Mouse (Mus musculus): ENCODE results near the gene Slc27a1.

Gene Slc27a1

DNA sequence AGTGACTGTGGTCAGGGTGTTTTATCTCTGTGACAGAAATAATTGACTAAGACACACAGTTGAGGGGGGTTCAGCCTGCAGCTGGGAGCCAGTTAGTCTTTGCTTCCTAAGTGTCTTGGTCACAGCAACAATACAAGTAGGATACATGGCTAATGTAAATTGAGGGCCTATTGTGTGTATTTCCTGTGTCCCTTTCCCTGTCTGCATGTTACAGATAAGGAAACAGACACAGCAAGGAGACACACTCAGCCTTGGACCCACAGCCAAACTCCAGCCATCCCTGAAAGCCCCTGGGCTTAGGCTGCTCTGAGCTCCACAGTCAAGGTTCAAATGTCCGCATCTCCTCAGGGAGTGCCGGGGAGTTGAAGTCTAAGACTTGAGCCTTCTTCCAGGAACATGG is 14.0 kb upstream of the Slc27a1 start:
- DNase-seq (ENCODE audit: inconsistent age in 2 of 2, low spot score in 1 of 2): no peak

DNA sequence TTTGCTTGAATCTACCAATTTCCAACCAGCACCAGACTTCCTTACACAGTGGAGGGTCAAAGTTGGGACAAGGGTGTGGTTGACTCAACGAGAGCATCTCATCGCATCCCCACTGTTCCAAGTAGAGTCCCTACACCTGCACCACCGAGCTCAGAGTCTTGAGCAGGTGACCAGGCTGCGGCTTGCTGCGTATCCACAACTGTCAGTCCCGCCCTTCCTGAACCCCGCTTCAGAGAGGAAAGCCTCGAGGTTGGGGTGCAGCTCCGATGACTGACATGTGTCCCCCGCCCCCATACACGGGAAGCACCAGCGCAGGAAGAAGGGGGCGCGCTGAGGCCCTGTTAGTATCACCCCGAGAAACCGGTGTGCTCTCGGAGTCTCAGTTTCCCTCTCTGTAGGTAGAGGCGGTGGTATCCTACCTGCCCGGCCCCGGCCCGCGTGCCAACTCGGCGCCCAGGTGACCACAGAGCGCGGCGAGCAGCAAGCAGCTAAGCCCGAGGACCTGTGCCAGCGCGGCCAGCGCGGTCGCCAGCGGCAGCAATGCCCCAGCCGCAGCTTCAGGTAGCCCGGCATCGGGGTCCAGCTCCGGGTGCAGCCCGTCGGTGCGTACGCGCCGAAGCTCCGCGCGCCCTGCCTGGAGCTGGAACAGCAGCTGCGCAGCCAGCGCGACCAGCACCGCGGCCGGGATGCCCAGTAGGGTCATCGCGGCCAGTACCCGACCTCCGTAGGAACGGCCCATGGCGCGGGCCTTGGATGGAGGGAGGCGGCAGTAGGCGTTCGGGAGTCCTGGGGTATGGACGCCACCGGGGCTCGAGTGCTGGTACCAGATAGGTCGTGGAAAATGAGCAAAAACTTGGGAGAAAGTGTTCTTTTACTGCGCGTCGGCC is 10.4 kb upstream of the Slc27a1 start, which contains the start of gene Tmem221:
Gene Tmem221, minus strand, starts transcription at position 801 of the 887 bp plus-strand sequence.
- DNase-seq (ENCODE audit: inconsistent age in 2 of 2, low spot score in 1 of 2): peak in 1 of 2 experiments; percentile 49

DNA sequence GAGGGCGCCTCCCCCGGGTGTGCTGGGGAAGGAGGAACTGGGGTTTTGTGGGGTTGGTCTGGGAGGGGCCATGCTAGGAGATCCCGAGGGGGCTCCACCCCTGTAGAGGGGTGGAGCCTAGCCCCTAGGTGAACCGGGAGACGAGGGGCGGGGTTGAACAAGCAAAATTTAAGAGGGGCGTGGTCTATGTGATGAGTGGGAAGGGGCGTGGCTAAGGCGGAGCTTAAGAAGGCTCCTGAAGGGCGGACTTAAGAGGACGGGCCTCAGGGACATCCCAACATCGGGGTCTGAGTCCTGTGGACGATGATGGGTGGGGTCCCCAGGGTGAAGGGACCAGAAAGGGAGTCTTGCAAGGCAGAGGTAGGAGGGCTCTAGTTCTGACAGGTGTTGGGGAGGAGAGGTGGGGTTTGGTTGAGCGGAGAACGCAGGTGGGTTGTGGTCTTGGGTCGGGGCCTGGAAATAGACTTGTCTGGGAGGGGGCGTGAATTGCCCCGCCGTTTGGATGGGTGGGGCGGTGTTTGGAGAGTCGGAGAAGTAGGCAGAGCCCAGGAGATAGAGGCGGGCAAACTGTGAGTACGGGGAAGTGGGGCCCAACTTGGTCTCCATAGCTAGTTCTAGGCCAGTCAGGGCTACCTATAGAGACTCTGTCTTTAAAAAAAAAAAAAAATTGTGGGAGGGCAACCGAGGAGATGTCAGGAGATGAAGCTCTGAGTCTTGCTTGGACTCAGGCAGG is 9.6 kb upstream of the Slc27a1 start:
- DNase-seq (ENCODE audit: inconsistent age in 2 of 2, low spot score in 1 of 2): peak; percentile 90 to 96

DNA sequence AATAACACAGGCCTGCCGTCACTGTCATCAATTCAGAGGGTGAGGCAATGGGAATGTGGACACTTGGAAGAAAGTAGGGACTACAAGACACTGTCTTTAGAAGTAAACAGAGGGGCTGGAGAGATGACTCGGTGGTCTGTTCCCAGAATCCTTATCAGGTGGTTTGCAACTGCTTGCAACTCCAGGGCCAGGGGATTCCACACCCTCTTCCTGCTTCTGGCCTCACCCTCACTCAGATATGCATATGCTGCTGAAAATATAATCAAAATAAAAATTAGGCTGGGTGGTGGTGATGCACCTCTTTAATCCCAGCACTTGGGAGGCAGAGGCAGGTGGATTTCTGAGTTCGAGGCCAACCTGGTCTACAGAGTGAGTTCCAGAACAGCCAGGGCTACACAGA is 8.6 kb upstream of the Slc27a1 start:
- no peak for DNase-seq (ENCODE audit: inconsistent age in 2 of 2, low spot score in 1 of 2)

DNA sequence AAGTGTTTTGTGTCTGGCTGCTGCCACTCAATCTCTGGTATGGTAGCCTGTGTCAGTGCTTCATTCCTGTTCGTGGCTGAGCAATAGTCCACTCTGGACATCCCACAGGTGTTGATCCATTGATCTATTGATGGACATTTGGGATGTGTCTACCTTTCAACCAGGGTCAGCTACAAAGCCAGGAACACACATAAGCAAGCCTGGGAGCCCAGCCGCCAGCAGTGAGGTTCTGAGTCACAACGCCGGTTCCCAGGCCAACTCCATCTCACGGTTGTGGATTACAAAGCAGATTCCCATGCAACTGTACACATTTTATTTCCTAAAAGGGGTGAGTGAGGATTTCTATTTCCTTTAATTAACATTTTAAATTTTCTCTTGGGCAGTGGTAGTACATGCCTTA is 7.9 kb upstream of the Slc27a1 start:
- DNase-seq (ENCODE audit: inconsistent age in 2 of 2, low spot score in 1 of 2): peak in 1 of 2 experiments; percentile 78

DNA sequence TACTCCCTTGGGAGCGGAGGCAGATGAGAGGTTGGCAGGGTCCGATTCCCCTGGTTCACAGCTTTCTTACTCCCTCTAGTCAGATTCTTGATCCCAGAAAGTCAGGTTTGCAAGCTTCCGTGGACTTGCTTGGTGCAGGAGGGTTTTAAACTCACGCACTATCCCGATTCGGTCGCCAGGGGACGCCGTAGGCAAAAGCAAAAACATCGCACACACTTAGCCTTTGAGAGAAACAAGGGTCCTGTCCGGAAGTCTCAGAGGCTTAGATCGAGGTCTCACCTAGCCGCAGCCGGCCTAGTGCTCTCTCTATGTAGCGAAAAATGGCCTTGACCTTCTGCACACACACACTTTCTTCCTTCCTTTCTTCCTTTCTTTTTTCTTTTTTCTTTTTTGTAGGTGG is 7.3 kb upstream of the Slc27a1 start:
- peak; percentile 58 to 87 for DNase-seq (ENCODE audit: inconsistent age in 2 of 2, low spot score in 1 of 2)

DNA sequence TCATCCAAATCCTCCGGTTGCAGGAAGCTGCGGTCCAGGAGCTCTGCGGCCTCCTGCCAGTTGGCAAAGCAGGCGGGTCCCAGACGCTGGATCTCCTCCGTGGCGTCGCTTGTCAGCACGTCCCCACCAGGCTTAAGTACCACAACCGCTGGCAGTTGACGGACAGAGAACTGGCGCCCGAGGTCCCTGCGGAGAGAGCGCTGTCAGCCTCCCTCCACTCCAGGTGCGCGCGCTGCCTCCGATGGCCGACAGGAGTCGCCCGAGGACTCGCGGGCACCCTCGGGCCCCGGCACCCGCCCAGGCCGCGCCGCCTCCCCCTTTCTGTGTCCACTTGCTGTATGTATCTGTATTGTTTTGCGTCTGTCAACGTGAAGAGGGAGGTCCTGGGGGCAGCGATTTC is 5.9 kb upstream of the Slc27a1 start:
- peak; percentile 86 to 94 for DNase-seq (ENCODE audit: inconsistent age in 2 of 2, low spot score in 1 of 2)

DNA sequence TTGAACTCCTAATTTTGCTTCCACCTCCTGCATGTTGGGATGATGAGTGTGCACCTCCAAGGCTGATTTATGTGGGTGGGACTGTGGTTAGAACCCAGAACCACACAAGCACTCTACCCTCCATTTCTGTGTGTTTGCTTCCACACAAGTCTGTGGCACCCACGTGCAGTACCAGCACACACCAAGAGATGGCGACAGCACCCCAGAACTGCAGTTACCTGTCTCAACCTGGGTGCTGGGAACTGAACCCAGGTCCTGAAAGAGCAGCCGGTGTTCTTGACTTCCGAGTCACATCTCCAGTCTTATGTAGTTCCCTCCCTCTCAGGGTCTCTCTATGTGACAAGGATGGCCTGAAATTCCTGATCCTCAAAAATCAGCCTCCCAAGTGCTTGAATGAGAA is 4.7 kb upstream of the Slc27a1 start:
- DNase-seq (ENCODE audit: inconsistent age in 2 of 2, low spot score in 1 of 2): no peak

DNA sequence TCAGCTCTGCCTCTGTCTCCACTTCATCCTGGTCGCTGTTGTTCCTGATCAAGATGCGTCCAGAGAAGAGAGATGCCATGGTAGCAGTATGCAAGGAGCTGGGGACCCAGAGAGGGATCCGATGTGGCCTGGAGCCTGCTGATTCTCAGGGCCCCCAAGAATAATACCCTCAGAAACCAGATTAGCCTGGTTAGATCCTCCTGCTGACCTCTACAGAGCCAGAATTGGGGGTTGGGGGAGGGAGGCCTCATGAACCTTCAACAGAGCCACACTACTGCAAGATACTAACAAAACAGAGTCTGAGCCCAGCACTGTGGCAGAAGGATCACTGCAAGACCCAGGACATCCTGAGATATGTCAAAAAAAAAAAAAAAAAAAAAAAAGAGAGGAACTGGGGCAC is 2.2 kb upstream of the Slc27a1 start, which contains the start of gene Nxnl1:
Gene Nxnl1, minus strand, starts transcription at position 101 of the 400 bp plus-strand sequence.
- no peak for DNase-seq (ENCODE audit: inconsistent age in 2 of 2, low spot score in 1 of 2)

DNA sequence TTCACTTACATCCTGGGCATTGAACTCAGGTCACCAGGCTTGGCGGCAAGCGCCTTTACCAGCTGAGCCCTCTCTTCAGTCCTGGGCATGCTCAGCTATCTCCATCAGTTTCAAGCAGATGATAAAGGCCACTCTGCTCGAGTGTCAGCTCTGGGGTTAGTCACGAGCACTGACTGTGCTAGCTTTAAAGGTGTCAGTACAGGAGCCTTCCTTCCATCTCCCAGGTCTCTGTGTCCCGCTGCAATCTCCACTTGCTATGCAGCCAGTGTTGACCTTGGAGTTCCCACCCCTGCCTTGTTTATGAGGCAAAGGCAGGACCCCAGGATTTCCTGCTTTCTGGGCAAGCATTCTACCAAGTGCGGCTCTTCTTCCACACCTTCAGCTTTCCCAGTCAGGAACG is 1.1 kb upstream of the Slc27a1 start:
- peak; percentile 51 to 62 for DNase-seq (ENCODE audit: inconsistent age in 2 of 2, low spot score in 1 of 2)

DNA sequence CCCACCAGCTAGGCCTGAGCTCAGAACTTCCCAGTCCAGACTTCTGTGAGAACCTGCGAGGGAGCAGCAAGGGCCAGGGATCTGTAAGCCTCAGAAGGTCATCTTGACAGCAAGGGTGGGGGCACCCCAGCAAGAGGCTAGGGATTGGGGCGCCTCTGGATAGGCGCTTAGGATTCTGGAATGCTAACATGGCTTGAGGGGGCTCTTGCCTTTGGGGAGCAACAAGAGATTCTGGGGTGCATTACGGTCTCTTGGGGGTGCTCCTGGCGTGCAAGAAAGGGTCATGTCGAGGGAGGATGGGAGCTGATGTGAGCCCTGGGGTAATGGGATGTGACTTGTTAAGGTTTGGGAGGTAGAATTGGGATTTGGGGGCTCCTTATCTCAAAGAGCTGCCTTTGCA is 259 bp downstream of the Slc27a1 start:
- no peak for DNase-seq (ENCODE audit: inconsistent age in 2 of 2, low spot score in 1 of 2)

DNA sequence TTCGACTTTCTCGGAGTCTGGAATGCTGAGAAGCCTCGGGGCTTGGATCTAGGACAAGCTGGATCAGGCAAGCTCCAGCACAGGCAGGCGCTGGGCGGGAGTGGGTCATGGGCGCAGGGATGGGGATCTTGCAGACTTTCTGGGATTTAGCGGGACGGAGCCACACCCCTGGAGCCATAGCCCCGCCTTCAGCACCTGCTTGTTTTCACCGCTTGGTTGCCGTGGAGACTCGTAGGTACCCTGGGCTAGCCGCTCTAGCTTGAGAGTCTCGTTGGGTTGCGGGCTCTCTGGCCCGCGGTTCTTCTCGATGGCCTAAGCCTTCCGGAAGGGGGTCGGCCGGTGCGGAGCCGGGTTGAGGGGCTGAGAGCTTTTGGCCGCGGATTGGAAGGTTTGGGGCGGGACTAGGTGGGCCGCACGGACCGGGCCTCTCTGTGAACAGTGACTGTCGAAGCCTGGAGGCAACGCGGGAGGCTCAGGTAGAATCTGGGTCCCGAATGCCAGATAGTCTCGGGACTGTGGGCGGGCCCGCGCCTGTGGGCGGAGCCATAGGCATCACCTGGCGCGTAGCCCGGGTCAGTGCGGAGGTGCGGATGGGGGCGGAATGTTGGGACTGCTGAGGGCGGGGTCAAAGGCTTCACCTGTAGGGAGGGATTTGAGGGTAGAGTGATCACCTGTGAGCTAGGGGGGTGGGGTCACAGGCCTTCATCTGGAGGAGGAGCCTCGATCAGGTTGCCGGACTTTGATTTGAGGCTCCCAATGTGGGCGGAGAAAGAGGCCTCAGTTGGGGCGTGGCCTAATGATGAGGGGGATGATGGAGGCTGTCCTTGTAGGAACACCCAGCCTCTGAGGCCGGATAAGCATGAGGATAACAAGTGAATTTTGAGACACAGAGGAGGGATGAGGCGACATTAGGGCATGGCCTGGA is 946 bp downstream of the Slc27a1 start:
- peak; percentile 94 to 99 for DNase-seq (ENCODE audit: inconsistent age in 2 of 2, low spot score in 1 of 2)

DNA sequence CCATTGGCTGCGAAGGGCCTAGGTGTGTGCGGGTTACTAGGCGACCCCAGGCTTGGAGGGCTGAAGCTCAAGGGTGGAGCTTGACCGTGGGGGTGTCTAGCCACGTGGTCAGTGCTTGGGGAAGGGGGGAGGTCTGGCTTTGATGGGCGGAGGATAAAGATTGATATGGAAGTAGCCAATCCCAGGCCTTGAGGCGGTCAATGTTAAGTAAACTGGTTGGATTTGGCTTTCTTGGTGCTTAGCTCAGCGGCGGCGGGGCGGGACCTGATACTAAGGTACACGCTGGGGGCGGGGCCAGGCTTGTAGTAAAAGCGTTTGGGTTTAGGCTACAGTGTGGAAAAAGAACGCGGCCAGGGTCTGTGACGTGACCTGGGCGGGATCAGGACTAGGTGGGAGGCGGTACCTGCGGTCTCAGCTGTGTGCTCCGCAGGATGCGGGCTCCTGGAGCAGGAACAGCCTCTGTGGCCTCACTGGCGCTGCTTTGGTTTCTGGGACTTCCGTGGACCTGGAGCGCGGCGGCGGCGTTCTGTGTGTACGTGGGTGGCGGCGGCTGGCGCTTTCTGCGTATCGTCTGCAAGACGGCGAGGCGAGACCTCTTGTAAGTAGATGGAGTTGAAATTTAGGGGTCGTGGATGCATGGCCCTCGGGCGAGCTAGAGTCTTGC is 1.7 kb downstream of the Slc27a1 start:
- peak in 1 of 2 experiments; percentile 97 for DNase-seq (ENCODE audit: inconsistent age in 2 of 2, low spot score in 1 of 2)

DNA sequence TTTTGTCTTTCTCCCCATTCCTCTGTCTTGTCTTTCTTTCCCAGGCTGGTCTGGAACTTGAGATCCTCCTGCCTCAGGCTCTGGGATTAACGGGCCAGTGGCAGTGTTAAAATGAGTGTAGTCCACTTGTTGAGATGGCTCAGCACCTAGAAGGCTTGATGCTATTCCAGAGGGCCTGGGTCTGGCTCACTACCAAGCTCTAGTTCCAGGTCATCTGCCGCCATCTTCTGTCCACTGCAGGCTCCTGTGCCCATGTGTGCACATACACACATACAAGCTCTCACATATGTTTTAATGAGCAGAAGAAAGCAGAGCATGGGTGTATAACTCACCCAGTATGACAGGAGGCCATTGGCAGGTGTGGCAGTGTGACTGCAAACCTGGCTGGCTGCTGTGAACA is 3.4 kb downstream of the Slc27a1 start:
- no peak for DNase-seq (ENCODE audit: inconsistent age in 2 of 2, low spot score in 1 of 2)

DNA sequence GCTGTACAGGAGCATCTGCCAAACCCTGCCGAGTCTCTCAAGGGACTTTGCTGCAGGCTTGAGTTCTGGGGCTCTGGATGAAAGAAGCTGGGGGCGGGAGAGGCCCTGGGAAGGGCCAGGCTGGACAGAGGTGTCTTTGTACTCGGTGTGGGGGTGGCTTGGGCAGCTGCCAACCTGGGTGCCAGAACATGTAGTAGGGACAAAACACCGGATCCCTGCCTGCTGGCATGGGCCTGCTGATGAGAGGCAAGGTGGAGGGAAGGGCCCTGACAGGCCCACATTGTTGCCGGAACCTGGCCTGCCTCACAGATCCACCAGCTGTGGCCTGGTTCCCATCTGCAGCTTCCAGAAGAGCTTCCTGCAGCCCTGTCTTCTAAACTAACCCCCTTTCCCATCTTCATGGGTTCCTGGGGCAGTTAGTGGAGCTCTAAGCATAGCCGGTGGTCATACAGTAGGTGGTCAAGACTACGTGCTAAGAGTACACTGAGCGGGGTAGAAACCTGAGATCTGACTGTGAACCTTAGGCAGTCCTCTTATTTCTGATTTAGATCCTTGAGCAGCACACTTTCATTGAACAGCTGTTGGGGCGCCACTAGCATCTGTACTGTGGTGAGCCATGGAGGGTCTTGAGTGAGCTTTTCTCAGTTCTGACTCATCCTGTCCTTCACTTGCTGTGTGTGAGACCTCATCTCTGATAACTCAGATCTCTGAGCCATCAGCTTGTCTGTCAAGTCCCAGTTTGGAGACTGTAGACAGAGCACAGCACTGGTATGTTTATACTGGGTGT is 4.4 kb downstream of the Slc27a1 start:
- DNase-seq (ENCODE audit: inconsistent age in 2 of 2, low spot score in 1 of 2): peak; percentile 75 to 82

DNA sequence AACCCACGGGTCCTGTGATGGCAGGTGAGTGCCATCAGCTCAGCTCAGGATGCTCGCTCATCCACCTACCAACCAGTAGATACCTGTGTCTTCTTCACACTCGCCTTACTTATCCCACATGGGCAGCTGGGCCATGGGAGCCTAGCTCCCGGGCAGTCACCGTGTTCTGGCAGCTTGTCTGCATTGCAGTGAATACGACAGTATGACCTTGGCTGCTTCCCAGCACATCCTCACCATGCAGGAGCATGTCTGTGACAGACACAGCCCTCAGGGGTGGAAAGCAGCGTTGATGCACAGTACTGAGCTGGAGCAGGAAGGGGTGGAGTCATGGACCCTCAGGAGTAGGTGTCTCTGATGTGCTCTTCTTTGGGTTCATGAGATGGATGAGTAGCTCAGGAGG is 5.7 kb downstream of the Slc27a1 start:
- peak; percentile 76 to 82 for DNase-seq (ENCODE audit: inconsistent age in 2 of 2, low spot score in 1 of 2)

DNA sequence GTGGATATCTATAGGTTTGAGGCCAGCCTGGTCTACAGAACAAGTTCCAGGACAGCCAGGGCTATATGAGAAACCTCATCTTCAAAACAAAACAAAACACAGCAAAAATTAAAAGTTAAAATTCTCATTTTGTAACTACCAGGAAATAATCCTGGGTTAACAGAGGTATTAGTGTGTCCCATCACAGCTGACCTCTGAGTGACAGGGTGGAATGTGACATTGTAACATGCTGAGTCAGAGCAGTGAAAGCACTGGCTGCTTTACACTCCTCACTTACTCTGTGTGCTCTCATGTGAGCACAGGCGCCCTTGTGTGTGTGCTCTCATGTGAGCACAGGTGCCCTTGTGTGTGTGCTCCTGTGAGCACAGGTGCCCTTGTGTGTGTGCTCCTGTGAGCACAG is 6.3 kb downstream of the Slc27a1 start:
- DNase-seq (ENCODE audit: inconsistent age in 2 of 2, low spot score in 1 of 2): peak in 1 of 2 experiments; percentile 68

DNA sequence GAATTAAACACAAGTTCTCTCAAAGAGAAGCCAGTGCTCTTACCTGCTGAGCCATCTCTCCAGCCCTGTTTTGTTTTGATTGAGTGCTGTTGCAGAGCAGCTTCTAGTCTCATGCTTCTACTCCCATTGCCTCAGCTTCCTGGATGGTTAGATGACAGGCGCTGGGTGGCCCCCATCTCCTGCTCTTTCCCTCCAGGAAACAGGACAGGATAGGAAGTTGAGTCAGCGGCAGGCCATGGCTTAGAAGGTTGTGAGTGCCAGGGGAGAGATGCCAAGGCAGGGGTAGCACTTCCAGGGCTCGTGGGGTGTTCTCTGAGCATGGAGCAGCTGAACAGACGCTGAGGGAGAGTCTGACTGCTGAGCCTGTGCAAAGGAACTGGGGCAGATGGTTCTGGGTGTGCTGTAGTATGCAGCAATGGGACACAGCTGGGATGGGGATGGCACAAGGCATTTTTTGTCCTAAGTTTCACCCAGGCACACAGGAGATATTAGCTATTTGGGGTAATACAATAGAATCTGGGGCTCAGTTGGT is 9.2 kb downstream of the Slc27a1 start:
- no peak for DNase-seq (ENCODE audit: inconsistent age in 2 of 2, low spot score in 1 of 2)

DNA sequence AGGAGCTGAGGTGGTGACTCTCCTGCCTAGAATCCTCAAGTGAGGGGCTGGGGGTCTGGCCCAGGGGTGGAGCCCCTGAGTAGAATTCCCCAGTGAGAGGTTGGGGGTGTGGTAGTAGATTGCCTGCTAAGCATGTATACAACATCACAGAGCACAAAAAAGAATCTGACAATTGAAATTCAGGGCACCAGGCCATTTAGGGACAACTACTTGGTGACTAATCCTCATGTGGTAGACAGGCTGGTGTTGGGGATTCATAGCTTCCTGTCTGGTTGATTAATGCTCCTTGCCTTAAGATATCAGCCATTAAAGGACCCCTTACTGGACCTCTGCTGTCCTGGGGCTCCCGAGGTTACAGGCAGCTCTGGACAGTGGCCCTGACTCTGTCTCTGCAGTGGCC is 10.3 kb downstream of the Slc27a1 start:
- peak in 1 of 2 experiments; percentile 84 for DNase-seq (ENCODE audit: inconsistent age in 2 of 2, low spot score in 1 of 2)
